Mouse (Mus musculus) kidney, postnatal 0 days (tissue): Measurements from ENCODE around the gene Kif26a. TPM values are rescaled to one million over a fixed set of nuclear protein-coding genes. Genes with fewer than 3 reads are reported as not detected.

Experiments used
- ATAC-seq: fragments of 200-750 bp; cut with Nextera tagmentation; replicated peaks from 2 replicates; pipeline ENCODE4 v1.8.0; 2017; ENCODE audit warnings: low read depth, moderate number of reproducible peaks, moderate TSS enrichment, moderate library complexity; ENCODE audit not compliant: low FRiP score
- DNase-seq: peaks from one replicate; pipeline ENCODE4 v3.0.0-alpha.2; 2016; ENCODE audit warnings: low spot score
- H3K27ac ChIP-seq: fragments of 300-500 bp; sonication (generic); 2 replicates; pipeline ENCODE4 v1.5.1; 2014; ENCODE audit warnings: mild to moderate bottlenecking
- H3K27me3 ChIP-seq: fragments of 300-500 bp; sonication (generic); 2 replicates; pipeline ENCODE4 v1.6.1; 2014; ENCODE audit warnings: low read length, mixed read lengths; ENCODE audit not compliant: insufficient read depth
- H3K36me3 ChIP-seq: fragments of 300-500 bp; sonication (generic); 2 replicates; pipeline ENCODE4 v1.6.1; 2014; ENCODE audit warnings: low read length, mixed read lengths; ENCODE audit not compliant: insufficient read depth
- H3K4me1 ChIP-seq: fragments of 300-500 bp; sonication (generic); replicated peaks from 2 replicates; pipeline ENCODE4 v1.6.1; 2014; ENCODE audit warnings: antibody characterized with exemption, low read length, mixed read lengths; ENCODE audit not compliant: insufficient read depth
- H3K4me2 ChIP-seq: fragments of 300-500 bp; sonication (generic); 2 replicates; pipeline ENCODE4 v1.6.1; 2014; ENCODE audit warnings: mild to moderate bottlenecking, low read length, moderate library complexity, mixed read lengths
- H3K4me3 ChIP-seq: fragments of 300-500 bp; sonication (generic); replicated peaks from 2 replicates; pipeline ENCODE4 v1.5.1; 2014; ENCODE audit warnings: low read depth, low read length
- H3K9ac ChIP-seq: fragments of 300-500 bp; sonication (generic); 2 replicates; pipeline ENCODE4 v1.6.1; 2014; ENCODE audit warnings: low read depth, low read length
- H3K9me3 ChIP-seq: fragments of 300-500 bp; sonication (generic); replicated peaks from 2 replicates; pipeline ENCODE4 v1.6.1; 2016; ENCODE audit warnings: low read length, inconsistent platforms, mixed read lengths
- CTCF ChIP-seq: IDR thresholded peaks from 2 replicates; pipeline ENCODE4 v1.5.1; 2016; ENCODE audit warnings: antibody characterized with exemption, low read depth, mild to moderate bottlenecking, moderate library complexity
- WGBS: fragments of 180-500 bp; shearing (Covaris S2); extraction: QIAGEN DNeasy Blood & Tissue Kit; methylation state at CpG from one replicate; pipeline ENCODE4 v1.1.7; 2014; 5-methylcytosine and 5-hydroxymethylcytosine counted together
- polyA plus RNA-seq: library from polyadenylated mRNA; unstranded; fragments of >200 nt; fragmentation: Nextera tagmentation; extraction: Ambion mirVana; gene quantifications from 2 replicates; pipeline ENCODE4 v1.2.1, GENCODE M21; 2015

Gene Kif26a
- polyA plus RNA-seq, 1 experiment from 2014 or later, result 2.2 TPM

GRCm38 (mm10) chr12:112181921-112182608 is 36.1 kb downstream of the Kif26a start:
- ATAC-seq (no peak), DNase-seq (no peak)
- no peak overlapping the region for H3K9ac ChIP-seq
- TF ChIP-seq CTCF, result no peak
- H3K27ac ChIP-seq, result no peak overlapping the region
- H3K4me2 ChIP-seq, result no peak overlapping the region
- 56% methylated on average over 7 of the region's 7 CpGs for WGBS
- no peaks in the 10 kb centered on the region for H3K36me3 ChIP-seq
- H3K4me1 ChIP-seq, result no peaks in the 10 kb centered on the region
- H3K4me3 ChIP-seq, result no peak overlapping the region
- H3K27me3 ChIP-seq, result no peaks in the 10 kb centered on the region
- H3K9me3 ChIP-seq, result no peaks in the 10 kb centered on the region

GRCm38 (mm10) chr12:112182609-112182955 is 36.6 kb downstream of the Kif26a start:
- no peak overlapping the region for H3K9ac ChIP-seq
- no peak overlapping the region for H3K27ac ChIP-seq
- H3K4me2 ChIP-seq, result no peak overlapping the region
- DNase-seq (no peak), ATAC-seq (no peak)
- H3K9me3 ChIP-seq, result no peaks in the 10 kb centered on the region
- WGBS, result 49% methylated on average over 7 of the region's 7 CpGs
- H3K27me3 ChIP-seq, result no peaks in the 10 kb centered on the region
- no peak for TF ChIP-seq CTCF
- no peaks in the 10 kb centered on the region for H3K36me3 ChIP-seq
- no peaks in the 10 kb centered on the region for H3K4me1 ChIP-seq
- H3K4me3 ChIP-seq, result no peak overlapping the region

GRCm38 (mm10) chr12:112183675-112184074 is 37.7 kb downstream of the Kif26a start:
- peak overlapping the region; percentile 73 for H3K27ac ChIP-seq
- 55% methylated on average over 6 of the region's 6 CpGs for WGBS
- H3K4me3 ChIP-seq, result no peak overlapping the region
- H3K9ac ChIP-seq, result no peak overlapping the region
- ATAC-seq, result no peak
- H3K4me1 ChIP-seq, result no peaks in the 10 kb centered on the region
- H3K27me3 ChIP-seq, result no peaks in the 10 kb centered on the region
- H3K36me3 ChIP-seq, result no peaks in the 10 kb centered on the region
- H3K4me2 ChIP-seq, result no peak overlapping the region
- no peak for DNase-seq
- no peak for TF ChIP-seq CTCF
- H3K9me3 ChIP-seq, result no peaks in the 10 kb centered on the region

- Histone ChIP-seq H3K9me3 (no peaks in the 10 kb centered on the region), H3K27me3 (no peaks in the 10 kb centered on the region)
- peak; percentile 33; the same call in 1 of the 2 replicates for ATAC-seq
Observed at GRCm38 (mm10) chr12:112184390-112184789, 38.4 kb downstream of the Kif26a start.

GRCm38 (mm10) chr12:112186899-112187298 is 40.9 kb downstream of the Kif26a start:
- Histone ChIP-seq H3K27me3 (no peaks in the 10 kb centered on the region), H3K4me3 (no peak overlapping the region), H3K9ac (no peak overlapping the region), H3K9me3 (no peaks in the 10 kb centered on the region), H3K36me3 (no peaks in the 10 kb centered on the region), H3K27ac (no peak overlapping the region), H3K4me1 (no peaks in the 10 kb centered on the region), H3K4me2 (no peak overlapping the region)
- no peak for TF ChIP-seq CTCF
- 80% methylated on average over 6 of the region's 6 CpGs for WGBS
- no peak for DNase-seq
- ATAC-seq, result no peak

More at GRCm38 (mm10) chr12:112184390-112184789, 38.4 kb downstream of the Kif26a start:
- Histone ChIP-seq H3K4me2 (no peak overlapping the region), H3K36me3 (no peaks in the 10 kb centered on the region), H3K4me1 (no peaks in the 10 kb centered on the region), H3K27ac (peak overlapping the region; percentile 73), H3K9ac (no peak overlapping the region), H3K4me3 (no peak overlapping the region)
- TF ChIP-seq CTCF, result peak; percentile 45; the same call in 1 of the 2 replicates
- WGBS, result 37% methylated on average over 3 of the region's 3 CpGs
- peak; percentile 85 for DNase-seq

GRCm38 (mm10) chr12:112191753-112192152 is 45.7 kb downstream of the Kif26a start:
- ATAC-seq, result no peak

GRCm38 (mm10) chr12:112195019-112195418 is 49.0 kb downstream of the Kif26a start:
- Histone ChIP-seq H3K4me2 (no peak overlapping the region), H3K9ac (no peak overlapping the region)
- ATAC-seq, result no peak

More at GRCm38 (mm10) chr12:112191753-112192152, 45.7 kb downstream of the Kif26a start:
- Histone ChIP-seq H3K9me3 (no peaks in the 10 kb centered on the region), H3K4me1 (peaks cover 5% of the 10 kb centered on the region; the same call in 1 of the 2 replicates), H3K27me3 (no peaks in the 10 kb centered on the region), H3K4me2 (no peak overlapping the region), H3K9ac (no peak overlapping the region), H3K27ac (no peak overlapping the region), H3K36me3 (no peaks in the 10 kb centered on the region), H3K4me3 (no peak overlapping the region)
- TF ChIP-seq CTCF, result no peak
- WGBS, result 43% methylated on average over 6 of the region's 6 CpGs
- no peak for DNase-seq

More at GRCm38 (mm10) chr12:112195019-112195418, 49.0 kb downstream of the Kif26a start:
- peaks cover 5% of the 10 kb centered on the region; the same call in 1 of the 2 replicates for H3K4me1 ChIP-seq
- H3K27me3 ChIP-seq, result no peaks in the 10 kb centered on the region
- no peaks in the 10 kb centered on the region for H3K9me3 ChIP-seq
- no peaks in the 10 kb centered on the region for H3K36me3 ChIP-seq
- no peak overlapping the region for H3K4me3 ChIP-seq
- H3K27ac ChIP-seq, result no peak overlapping the region
- no peak for TF ChIP-seq CTCF
- 14% methylated on average over 13 of the region's 13 CpGs for WGBS
- DNase-seq, result no peak
